Mouse (Mus musculus) lung, postnatal 4 days (tissue): ENCODE measurements at regions not wholly inside any gene's neighbourhood (a gene's known extent, or its start where the extent isn't known, plus 50 kb on each side); places are given as distances from the start of the nearest gene placed in this dataset.

Source experiments
- DNase-seq, 2 experiments: peaks; one replicate each; pipeline ENCODE4 v3.0.0; 2021

DNA sequence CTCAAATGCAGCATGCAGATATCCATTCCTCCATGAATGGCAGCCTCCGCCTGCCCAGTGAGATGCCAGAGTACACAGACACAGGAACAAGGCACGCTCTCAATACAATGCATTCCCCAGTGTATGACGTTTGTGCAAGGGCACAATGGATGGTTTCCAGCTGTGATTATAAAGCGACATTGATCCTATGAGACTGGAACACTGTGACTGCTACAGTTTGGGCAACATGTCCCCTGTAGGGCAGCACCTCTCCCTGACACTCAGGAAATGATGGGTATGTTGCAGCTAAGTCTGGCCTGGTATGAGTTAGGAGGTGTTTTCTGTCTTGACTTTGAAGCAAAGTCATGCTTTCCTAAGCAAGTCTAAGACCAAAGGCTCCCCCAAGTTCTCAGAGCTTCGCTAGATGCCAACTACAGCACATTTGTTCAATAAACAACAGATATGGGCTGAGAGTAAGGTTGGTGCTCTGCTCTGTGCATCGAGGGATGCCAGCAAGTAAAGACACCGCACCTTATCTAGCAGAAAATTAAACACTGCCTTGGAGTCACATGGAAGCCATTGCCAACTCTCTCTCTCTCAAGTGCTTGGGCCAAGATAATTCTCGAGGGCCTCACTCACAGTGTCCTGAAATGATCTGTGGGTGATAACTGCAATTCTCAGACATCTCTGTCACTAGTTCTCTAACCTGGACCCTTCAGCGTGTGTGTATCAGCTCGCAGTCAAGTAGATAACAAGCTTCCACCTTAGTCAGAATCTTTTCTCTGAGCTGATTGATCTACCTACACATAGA, 124.1 kb upstream of the Thbs1 start:
- no peak for DNase-seq

DNA sequence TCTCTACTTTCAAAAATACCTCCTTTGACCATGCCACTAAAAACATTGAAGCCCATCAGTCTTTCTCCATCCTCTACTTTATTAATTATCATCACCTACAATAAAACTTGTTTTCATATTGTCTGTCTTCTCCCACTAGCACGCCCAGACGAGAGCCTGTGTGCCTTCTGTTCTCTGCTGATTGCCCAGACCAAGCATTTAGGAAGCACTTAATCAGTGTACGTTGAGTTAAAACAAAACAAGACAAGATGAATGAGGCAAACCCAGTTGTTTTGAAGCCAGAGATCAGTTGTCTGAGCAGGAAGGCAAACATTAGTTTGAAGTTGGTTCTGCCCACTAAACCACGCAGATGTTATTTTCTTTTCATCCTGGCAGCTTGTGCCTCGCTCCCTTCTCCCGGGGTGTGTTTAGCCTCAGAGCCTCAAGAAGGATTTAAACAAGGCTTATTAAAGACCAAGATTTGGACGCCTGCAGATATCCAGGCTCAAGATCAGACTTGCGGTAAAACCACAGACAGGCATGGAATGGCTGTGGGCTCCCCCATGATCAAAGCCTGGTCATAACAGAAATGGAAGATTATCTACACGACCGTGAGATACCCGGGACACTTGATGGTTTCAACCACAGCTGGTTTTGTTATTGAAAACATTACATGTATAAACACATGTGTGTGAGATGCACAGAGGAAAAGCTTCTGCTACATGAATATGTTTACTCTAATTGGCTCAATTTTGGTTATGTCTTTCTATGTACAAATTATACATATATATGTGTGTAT, 123.1 kb upstream of the Thbs1 start:
- DNase-seq, result no peak

DNA sequence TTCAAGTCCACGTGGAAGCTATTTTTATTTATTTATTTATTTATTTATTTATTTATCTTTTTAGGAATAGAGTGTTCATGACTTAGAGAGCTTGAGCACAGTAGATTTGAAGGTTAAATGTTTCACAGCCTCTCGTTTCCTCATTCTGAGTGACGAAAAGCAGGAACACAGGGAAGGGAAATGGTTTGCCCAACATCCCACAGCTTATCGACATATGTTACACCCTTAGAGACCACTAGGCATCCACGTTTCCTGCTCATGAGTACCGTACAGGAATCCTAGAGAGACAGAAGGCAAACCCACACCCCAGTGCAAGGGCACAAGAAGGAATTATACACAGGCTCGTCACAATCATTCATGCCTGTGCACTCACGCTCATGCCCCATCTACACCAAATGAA, 122.5 kb upstream of the Thbs1 start:
- DNase-seq, result no peak

DNA sequence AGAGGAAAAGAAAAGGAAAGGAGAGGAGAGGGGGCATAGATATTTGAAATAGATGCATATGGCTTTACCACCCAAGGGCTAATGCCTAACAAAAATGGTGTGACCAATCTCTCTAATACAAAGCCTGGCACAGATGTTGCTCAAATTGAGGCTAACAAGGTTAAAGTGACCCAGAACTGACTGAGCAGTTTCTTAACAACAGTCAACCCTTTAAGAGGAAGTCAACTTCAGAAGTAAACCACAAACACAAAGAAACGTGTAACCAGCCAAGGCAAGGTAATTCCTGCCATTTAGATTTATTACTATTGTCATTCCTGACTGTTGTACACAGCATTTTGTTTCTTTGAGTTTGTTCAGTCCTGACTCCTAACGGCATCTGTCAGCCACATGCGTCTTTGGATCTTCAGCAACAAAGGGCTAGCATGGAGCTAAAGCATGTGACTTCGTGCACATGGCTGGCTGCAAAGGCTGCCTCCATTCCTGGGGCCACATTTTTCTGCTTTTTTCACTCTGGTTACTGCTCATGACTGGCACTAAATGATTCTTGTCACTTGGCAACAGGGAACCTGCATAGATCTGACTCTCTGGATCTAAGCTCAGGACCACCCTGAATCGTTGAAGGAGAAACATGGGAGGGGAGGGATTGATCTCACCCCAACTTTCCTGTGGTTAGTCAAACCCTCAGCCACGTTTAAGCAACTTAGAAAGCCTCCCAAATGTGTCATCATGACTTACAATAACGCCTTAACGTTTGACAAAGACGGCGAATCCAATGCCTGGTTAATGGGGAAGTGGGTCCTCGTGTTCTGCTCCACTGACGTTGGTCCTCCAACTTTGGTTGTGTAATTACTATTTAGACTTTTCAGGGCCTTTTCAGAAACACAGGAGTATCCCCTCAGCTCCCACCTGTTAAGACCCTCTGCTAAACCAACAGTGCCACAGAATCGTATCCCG, 115.3 kb upstream of the Thbs1 start:
- DNase-seq, result no peak

DNA sequence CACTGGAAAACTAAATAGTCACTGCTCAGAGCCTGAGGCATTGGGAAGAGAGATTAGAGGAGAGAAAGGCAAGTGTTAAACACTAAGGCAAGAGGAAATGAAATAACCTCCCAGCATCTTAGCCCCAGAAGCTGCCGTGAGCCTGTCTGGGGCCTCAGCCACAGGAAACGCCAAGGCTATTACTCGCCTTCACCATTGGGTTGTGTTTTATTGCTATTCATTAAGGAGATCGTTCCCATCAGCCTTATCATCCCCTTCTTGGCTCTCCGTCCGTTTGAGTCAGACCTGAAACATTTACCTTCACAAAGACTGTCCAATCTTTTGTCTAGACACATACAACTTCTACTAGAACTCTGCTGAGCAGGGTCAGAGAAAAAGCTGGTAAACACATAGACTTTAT, 112.0 kb upstream of the Thbs1 start:
- DNase-seq, result no peak

DNA sequence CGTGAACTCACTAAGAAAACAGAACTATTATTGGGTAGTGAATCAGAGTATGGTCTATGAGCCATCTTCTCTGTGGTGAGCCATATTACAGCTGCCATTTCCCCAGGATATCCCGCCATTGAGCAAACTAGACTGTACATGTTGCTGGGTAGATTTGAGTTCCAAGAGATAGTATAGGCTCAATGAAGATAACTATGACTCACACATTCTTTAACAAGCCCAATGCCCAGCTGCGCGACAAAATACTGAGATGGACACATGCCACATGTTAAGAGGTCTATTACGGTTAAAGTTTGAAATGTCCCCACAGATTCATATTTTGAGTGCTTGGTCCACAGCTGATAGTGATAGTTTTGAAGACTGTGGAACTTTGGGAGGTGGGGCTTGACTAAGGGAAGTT, 107.5 kb upstream of the Thbs1 start:
- DNase-seq, result no peak

DNA sequence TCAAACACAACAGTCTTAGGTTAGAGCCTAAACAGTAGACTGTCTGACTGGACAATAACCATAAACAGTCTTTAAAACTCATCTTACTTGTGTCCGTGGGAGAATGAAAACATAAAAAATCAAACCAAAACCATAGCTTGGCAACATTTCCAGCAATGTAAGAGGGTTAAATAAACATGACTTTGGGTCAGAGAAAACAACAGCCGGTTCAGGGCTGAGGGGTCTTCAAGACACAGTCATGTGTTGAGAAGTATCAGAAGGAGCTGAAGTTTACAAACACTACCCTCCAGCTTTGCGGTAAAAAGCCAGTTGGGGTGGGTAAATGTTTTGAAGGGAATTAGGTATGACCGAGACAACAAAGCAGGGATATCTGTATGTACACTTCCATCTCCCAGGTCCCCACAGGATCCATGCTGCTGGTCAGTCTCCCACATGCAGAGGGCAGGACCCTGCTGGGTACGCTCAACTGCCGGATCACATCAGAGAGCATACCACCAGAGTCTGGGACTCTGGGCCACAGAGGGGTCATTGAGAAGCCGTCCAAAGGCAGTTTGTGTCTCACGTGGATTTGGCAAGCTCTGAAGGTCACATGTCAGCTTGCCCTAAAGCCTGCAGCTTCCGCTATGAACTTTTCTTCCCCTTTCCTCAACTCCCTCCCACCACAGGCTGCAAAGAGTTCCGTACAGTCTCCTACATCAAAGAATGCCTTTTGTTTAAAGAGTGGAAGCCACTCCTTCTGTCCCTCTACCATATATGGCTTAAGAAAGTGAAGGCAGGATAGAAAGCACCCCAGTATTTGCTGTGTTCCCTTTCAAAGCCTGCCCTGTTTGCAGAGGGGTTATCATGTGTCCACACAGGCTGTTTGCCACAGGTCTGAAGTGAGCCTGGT, 103.9 kb upstream of the Thbs1 start:
- DNase-seq, result peak; percentile 66 to 70

DNA sequence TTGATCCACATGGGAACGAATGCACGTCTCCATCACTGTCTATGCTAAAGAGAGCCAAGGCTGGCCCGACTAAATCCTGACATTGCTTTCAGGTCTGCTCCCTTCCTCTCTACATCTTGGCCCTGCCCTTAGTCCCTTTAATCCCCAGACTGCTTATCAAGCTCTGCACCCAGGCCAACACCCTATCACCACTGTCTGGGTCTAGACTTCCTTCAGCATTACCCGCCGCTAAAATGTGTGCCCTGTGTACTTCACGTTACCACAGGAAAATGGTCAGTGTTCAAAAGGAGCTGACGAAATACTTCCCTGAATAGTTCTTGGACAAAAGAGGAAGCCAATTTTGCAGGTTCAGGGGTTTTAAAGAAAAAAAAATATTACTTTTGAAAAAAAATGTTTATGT, 100.0 kb upstream of the Thbs1 start:
- DNase-seq, result no peak

DNA sequence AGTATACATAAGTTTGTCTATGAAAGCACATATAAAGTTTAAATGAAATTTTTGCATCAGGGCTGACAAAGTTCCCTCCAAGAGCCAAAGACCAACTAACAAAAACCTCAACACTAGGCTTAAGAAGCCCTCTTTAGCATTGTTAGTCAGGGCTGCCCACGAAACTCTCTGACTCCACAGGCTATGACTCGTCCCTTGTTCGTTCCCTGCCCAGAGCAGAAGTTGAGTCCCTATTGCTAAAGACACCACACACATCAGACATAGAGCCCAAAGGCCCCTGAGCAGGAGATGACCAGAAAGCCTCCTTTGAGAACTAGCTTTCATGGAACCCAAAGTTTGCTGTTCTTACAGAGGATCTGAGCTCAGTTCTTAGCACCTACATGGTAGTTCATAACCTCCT, 99.5 kb upstream of the Thbs1 start:
- no peak for DNase-seq

DNA sequence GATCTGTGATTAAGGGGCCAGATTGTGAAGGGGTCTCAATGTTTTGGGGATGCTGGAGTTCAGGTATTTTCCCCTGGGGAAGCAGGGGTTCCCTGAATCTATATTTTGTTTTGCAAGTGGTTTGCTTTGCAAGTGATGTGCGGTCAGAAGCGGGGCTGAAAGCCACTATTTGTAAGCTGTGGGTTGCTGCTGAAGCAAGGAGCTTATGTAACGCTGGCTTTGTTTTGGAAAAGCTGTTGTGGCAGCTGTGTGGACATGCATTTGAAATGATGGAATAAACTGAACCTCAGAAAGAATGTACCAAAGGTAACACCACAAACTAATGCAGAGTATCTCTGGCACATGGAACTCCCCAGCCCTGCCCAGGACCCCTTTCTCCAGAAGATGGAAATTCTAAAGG, 98.5 kb upstream of the Thbs1 start:
- DNase-seq, result no peak

DNA sequence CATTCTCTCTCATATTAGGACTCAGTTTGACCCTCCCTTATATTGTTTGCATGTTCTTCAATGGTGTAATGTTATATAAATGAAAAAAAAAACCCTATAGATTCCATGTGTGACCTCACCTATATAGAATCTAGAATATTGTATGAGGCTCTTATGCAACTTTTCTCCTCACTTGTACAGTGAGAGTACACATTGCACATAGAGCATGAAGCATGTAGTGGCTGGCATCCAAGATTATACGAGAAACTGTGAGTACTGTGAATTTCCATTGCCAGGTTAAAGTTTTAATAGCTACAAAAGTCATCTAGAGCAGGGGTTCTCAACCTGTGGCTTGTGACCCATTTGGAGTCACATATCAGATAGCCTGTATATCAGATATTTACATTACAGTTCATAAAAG, 96.5 kb upstream of the Thbs1 start:
- no peak for DNase-seq

DNA sequence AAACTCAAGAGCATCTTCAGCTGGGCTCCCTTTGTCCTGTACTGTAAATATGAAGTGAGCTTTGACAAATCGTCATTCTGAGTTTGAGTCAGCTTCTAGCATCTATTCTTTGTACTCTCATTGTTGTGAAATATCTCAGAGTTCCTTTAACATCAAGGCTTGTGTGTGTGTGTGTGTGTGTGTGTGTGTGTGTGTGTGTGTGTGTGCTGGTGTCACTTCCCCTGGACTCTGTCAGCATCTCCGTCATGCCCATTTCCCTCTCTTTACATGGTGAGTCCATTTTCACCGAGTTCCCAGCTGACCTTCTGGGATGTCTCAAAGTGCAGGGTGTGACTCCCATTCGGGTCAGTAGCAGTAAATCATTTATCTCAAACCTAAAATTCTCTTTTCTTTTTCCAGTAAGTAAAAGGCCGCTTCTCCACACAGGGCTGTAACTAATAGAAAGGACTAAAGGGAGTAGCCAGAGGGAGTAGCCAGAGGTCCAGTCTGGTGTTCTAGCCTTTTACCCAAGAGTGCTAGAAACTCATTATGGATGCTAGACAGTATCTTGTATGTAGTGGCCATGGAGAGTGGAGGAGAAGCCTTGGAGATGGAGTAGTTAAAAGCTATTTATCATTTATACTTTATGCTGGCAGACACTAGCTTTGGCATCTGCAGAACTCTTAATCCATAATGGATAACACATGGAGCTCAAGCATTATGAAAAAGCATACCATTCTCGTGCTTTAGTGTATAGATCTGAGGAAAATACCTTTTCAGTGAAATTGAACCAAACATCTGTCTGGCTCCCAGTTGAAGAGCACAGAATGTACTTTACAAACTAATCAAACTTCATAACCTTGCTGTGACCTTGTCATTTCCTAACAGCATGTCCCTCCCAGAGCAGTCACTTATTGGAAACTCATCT, 85.6 kb upstream of the Thbs1 start:
- no peak for DNase-seq

DNA sequence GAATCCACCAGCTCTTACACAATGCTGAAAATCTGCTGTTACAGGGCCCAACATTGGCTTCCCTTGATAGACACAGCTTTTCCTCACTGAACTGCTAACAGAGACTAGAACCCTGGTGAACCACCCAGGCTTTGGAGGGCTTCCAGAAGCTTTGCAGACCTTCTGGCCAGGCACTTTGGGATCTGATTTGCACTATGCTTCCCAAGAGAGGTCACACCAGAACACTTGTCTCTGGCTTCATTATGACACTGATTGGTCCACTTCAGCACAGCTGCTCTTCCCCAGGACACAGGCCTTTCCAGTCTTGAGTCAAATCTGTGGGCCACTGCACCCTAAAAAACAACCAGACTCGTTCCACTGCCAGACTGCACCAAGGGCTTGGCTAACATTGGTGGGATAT, 82.8 kb upstream of the Thbs1 start:
- no peak for DNase-seq

DNA sequence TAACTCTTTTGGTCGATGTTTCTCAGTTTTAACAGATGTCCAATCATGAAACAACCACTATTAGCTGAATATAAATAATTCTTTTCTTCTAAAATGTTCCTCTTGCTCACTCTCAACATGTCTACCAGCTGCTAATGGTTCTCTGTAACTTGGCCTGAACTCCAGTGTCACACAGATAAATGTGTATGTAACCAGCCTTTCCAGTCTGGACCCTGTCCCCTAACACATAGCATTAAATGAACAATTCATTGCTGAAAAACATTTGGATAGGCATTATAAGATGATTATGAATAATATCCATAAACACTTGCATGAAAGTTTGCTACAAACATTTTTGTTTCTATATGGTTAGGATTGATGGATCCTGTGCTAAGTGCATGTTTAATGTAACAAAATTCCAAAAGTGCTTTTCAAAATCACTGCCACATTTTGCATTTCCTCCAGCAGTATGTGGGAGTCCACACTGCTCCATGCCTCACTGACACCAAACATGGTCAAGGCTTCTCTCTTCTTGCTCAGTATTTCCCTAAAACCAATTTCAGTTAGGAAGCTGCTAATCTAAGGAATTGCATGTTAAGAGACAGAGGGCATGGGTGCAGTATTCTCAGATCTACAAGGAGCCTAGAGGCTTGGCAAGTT, 82.1 kb upstream of the Thbs1 start:
- no peak for DNase-seq

DNA sequence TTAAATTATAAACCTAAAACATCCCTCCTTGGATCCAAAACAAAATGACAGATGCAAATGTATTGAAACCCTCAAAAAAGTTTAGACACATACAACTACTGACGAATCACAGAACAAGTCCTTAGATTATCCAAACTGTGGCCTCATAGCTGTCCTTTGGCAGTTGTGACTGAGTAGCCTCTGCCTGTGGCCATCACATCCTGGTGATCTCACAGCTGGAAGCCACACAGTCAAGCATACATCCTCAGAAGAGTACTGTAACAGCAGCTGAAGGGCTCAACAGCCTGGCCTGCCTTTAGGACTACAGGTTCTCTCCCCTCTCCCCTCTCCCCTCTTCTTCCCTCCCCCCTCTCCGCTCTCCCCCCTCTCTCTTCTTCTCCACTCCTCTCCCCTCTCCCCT, 80.0 kb upstream of the Thbs1 start:
- DNase-seq, result no peak

DNA sequence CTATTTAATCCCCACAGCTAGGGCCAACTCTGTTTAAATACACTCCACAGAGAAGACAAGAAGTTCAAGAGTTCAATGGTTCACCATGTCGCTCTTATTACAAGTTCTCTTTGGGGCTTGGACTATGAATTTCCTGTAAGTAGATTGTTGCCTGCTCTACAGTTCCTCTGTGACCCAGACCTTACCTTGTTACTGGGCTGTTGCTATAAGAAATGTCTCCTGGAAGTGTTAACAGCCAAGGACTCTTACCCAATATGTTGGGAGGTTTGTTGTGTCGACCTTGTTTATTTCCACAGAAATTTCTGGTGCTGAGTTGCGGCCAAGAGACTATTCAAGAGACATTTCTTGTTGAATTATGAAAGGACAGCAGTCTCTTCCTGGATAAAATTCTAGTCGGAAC, 78.3 kb upstream of the Thbs1 start:
- DNase-seq, result no peak

DNA sequence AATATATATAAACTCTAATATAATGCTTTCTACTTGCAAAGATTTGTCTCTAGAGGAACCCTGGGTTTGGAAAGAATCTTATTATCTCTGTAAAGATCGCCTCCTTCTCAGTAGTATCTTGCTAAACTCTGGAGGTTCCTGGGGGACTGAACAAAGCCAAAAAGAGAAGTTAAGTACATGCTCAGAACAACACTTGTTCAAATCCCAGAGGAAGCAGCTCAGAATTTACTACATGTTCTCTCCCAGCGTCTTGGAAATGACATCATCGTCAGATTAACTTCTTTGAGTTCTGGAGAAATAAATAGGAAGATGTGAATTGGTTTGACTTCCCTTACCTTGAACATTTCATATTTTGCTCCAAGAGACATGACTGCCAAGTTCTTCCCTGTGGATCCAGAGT, 77.7 kb upstream of the Thbs1 start:
- no peak for DNase-seq

DNA sequence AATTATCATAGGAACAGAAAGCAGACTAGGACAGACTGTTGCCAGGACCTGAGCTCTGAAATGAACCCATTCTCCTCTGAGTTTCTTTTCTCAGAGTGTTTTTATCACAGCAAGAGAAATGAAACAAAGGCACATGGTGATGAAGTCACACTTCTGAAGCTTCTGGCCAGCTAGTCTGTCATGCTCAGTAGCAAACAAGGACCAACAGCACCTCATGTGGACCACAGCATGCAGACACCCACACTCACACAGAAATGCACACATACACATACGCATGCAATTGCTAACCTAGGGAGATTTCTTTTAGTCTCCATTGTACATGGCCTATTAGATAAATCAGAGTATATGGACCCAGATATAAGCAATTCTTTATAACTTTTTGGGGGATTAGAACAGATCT, 76.3 kb upstream of the Thbs1 start:
- DNase-seq, result no peak

DNA sequence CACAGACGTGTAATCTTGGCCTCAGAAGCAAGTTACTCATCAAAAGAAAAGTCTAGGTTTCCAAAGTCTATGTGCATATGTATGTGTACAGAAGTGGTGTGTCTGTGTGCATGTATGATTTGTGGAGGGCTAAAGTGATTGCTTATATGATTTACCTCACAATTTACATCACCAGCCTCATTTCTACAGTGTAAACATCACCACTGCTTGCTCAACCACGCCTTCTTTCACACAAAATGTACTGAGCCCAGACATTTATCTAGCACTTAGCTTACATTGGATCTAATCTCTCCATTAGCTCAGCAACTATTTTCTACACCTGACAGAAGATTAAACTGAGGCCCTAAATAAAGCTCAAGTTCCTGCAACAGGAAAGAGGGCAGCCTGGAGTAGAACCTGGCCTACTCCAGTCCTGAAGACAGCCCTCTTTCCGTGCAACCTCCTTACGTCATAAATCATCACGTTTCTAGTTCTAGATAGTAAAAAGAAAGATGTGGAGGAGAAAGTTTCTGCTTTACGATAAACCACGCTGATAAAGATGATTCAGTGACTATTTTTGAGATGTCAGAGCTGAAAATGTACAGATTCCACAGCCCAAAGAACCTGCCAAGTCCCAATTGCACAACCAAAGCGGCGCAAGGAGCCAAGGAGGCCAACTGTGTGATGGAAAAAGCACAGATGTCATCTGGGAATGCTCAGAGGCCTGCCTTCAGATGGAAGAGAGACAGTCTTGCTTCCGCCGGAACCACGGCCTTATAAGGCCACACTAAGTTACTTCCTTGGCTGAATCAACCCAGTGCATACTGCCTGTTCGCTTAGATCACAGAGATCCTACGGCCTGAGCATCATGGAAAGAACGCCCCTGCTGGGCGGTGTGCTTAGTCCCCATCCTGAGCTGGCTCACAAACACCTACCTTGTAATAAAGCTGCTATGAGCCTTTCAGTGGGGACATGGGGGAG, 72.5 kb upstream of the Thbs1 start:
- DNase-seq, result peak; percentile 77 to 90

DNA sequence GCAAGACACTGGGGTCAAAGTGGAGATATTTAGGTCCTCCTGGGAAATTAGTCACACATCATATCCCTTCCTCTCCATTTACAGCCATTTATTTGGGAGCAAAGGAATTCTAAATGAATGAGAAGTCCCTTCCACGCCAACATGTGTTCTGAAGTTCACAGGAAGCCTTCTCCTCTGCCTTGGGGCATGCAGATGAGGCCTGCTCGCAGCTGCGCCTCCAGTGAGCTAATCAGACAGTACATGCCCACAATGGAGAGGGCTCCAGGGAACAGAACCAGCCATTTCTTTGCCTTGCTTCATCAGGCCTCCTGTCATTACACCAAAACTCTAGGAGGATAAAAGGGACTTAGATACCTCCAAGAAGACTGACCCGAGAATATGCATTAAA, 71.9 kb upstream of the Thbs1 start:
- peak; percentile 16 to 44 for DNase-seq
